Mouse (Mus musculus) thymus, adult 2 months (tissue): ENCODE measurements around the gene Rprm.

Experiments used
- CTCF ChIP-seq: fragments of 200-500 bp; IDR thresholded peaks from 2 replicates; pipeline ENCODE4 v1.5.1; 2012; ENCODE audit warnings: mild to moderate bottlenecking, control low read depth, low read length, moderate library complexity, borderline replicate concordance; ENCODE audit not compliant: control insufficient read depth, poor library complexity, insufficient read depth; ENCODE audit errors: extremely low read depth
- POLR2A ChIP-seq: fragments of 200-500 bp; IDR thresholded peaks from 2 replicates; pipeline ENCODE4 v1.6.1; 2012; ENCODE audit warnings: mild to moderate bottlenecking, low read length, control low read depth, moderate library complexity; ENCODE audit not compliant: control insufficient read depth, poor library complexity, insufficient read depth; ENCODE audit errors: extremely low read depth

GRCm38 (mm10) chr2:54071526-54071925, 13.8 kb downstream of the Rprm start:
- no peak for TF ChIP-seq POLR2A
- no peak for TF ChIP-seq CTCF
